Mouse (Mus musculus) neural tube, embryonic 14.5 days (tissue): ENCODE measurements around the gene Coro7. TPM values are rescaled to one million over a fixed set of nuclear protein-coding genes. Genes with fewer than 3 reads are reported as not detected.

Experiments used
- ATAC-seq: fragments of 200-750 bp; cut with Nextera tagmentation; 2 replicates; pipeline ENCODE4 v1.8.0; 2017; ENCODE audit warnings: low read depth, mild to moderate bottlenecking, moderate TSS enrichment, moderate library complexity
- H3K27ac ChIP-seq: fragments of 300-500 bp; sonication (generic); 2 replicates; pipeline ENCODE4 v1.5.1; 2014; ENCODE audit warnings: low read depth, mild to moderate bottlenecking, control low read depth, low read length, moderate library complexity, mixed read lengths
- H3K27me3 ChIP-seq: fragments of 300-500 bp; sonication (generic); 2 replicates; pipeline ENCODE4 v1.6.1; 2014; ENCODE audit warnings: low read length; ENCODE audit not compliant: control insufficient read depth, insufficient read depth
- H3K36me3 ChIP-seq: fragments of 300-500 bp; sonication (generic); 2 replicates; pipeline ENCODE4 v1.6.1; 2014; ENCODE audit warnings: low read length, mixed read lengths; ENCODE audit not compliant: control insufficient read depth, insufficient read depth
- H3K4me1 ChIP-seq: fragments of 300-500 bp; sonication (generic); 2 replicates; pipeline ENCODE4 v1.6.1; 2014; ENCODE audit warnings: low read length; ENCODE audit not compliant: control insufficient read depth, insufficient read depth
- H3K4me2 ChIP-seq: fragments of 300-500 bp; sonication (generic); 2 replicates; pipeline ENCODE4 v1.6.1; 2014; ENCODE audit warnings: mild to moderate bottlenecking, low read depth, low read length, control low read depth
- H3K4me3 ChIP-seq: fragments of 300-500 bp; sonication (generic); 2 replicates; pipeline ENCODE4 v1.5.1; 2014; ENCODE audit warnings: low read depth, low read length, control low read depth, mixed read lengths
- H3K9ac ChIP-seq: fragments of 300-500 bp; sonication (generic); replicated peaks from 2 replicates; pipeline ENCODE4 v1.6.1; 2014; ENCODE audit warnings: low read depth, mild to moderate bottlenecking, control low read depth, low read length, mixed read lengths
- H3K9me3 ChIP-seq: fragments of 300-500 bp; sonication (generic); 2 replicates; pipeline ENCODE4 v1.6.1; 2016; ENCODE audit warnings: low read length; ENCODE audit not compliant: control insufficient read depth
- WGBS: fragments of 180-500 bp; shearing (Covaris S2); extraction: QIAGEN DNeasy Blood & Tissue Kit; methylation state at CpG from one replicate; pipeline ENCODE4 v1.1.7; 2014; 5-methylcytosine and 5-hydroxymethylcytosine counted together
- polyA plus RNA-seq: library from polyadenylated mRNA; unstranded; fragments of >200 nt; fragmentation: Nextera tagmentation; extraction: Ambion mirVana; gene quantifications from 2 replicates; pipeline ENCODE4 v1.2.1, GENCODE M21; 2014

The Coro7 gene
- polyA plus RNA-seq, 1 experiment from 2014 or later: 28.6 TPM

- under 1% methylated on average over 56 of the region's 56 CpGs for WGBS
- peak; percentile 87 for ATAC-seq
- H3K27ac ChIP-seq: peak within 1 kb of the TSS; percentile 84
- no peaks in the 10 kb centered on the region for H3K27me3 ChIP-seq
- H3K4me1 ChIP-seq: peaks cover 13% of the 10 kb centered on the region
- H3K9ac ChIP-seq: peak within 1 kb of the TSS; percentile 86
- H3K9me3 ChIP-seq: no peaks in the 10 kb centered on the region
- H3K4me3 ChIP-seq: peak within 1 kb of the TSS; percentile 77
- peak within 1 kb of the TSS; percentile 89 for H3K4me2 ChIP-seq
- H3K36me3 ChIP-seq: peaks cover 6% of the 10 kb centered on the region
These were observed 55.0 kb downstream of the Coro7 start, which contains the start of gene Pam16 for GRCm38 (mm10) chr16:4624481-4625110. Gene Pam16 (minus strand): TSS chr16:4624988.

DNA sequence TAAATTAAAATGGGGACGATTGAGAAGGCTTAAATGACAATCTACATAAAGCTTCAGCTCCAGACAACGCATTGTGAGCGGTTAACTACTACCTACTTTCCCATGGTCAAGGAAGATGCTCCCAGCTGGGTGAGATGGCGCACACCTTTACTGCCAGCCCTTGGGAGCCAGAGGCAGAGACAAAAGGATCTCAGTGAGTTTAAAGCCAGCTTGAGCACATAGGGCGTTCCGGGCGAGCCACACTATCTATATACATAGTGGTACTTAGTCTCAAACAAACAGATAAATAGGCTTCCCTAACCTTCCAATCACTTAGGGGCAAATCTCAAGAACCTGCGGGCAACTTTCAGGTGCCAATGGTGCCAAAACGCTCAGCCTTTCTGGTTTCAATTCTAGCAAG, 55.5 kb downstream of the Coro7 start:
- H3K4me3 ChIP-seq: peak overlapping the region; percentile 77
- H3K4me1 ChIP-seq: peaks cover 13% of the 10 kb centered on the region
- H3K9me3 ChIP-seq: no peaks in the 10 kb centered on the region
- peak; percentile 23; the same call in 1 of the 2 replicates for ATAC-seq
- H3K4me2 ChIP-seq: peak overlapping the region; percentile 89
- peaks cover 6% of the 10 kb centered on the region for H3K36me3 ChIP-seq
- WGBS: 14% methylated on average over 9 of the region's 9 CpGs
- H3K27me3 ChIP-seq: no peaks in the 10 kb centered on the region
- H3K9ac ChIP-seq: peak overlapping the region; percentile 86
- H3K27ac ChIP-seq: peak overlapping the region; percentile 84

DNA sequence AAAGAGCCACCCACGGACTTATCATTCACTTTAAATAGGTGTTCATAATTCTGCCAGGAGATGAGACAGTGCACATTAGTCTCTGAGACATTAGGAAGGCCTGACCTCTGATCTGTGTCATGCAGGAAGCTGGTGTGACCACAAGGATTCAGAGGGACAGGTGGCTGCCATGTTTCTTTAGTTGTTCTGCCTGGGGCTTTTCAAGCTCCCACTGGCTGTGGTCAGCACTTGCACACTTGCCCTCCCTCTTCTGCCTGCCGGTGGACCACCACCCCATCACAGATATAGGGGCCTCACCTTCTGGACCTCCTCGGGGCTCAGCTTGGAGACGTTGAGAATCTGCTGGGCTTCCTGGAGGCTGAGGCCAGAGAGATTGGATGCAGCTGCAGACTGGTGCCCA, 62.7 kb downstream of the Coro7 start:
- ATAC-seq: no peak
- 93% methylated on average over 4 of the region's 4 CpGs for WGBS
- H3K36me3 ChIP-seq: peaks cover 30% of the 10 kb centered on the region

GRCm38 (mm10) chr16:4615297-4615696, 64.3 kb downstream of the Coro7 start:
- Histone ChIP-seq H3K36me3 (peaks cover 43% of the 10 kb centered on the region), H3K4me2 (no peak overlapping the region), H3K4me1 (no peaks in the 10 kb centered on the region), H3K27ac (no peak overlapping the region), H3K4me3 (no peak overlapping the region), H3K9ac (no peak overlapping the region), H3K27me3 (no peaks in the 10 kb centered on the region), H3K9me3 (no peaks in the 10 kb centered on the region)
- 91% methylated on average over 1 of the region's 1 CpGs for WGBS
- ATAC-seq: no peak

More for the DNA sequence above, 62.7 kb downstream of the Coro7 start:
- H3K9me3 ChIP-seq: no peaks in the 10 kb centered on the region
- no peak overlapping the region for H3K27ac ChIP-seq
- H3K4me3 ChIP-seq: no peak overlapping the region
- H3K9ac ChIP-seq: no peak overlapping the region
- no peaks in the 10 kb centered on the region for H3K27me3 ChIP-seq
- no peaks in the 10 kb centered on the region for H3K4me1 ChIP-seq
- no peak overlapping the region for H3K4me2 ChIP-seq

GRCm38 (mm10) chr16:4614639-4615038, 64.9 kb downstream of the Coro7 start:
- Histone ChIP-seq H3K4me2 (no peak overlapping the region), H3K9me3 (no peaks in the 10 kb centered on the region), H3K36me3 (peaks cover 48% of the 10 kb centered on the region), H3K9ac (no peak overlapping the region), H3K27ac (no peak overlapping the region), H3K27me3 (no peaks in the 10 kb centered on the region), H3K4me3 (no peak overlapping the region), H3K4me1 (no peaks in the 10 kb centered on the region)
- 98% methylated on average over 3 of the region's 3 CpGs for WGBS
- ATAC-seq: no peak

DNA sequence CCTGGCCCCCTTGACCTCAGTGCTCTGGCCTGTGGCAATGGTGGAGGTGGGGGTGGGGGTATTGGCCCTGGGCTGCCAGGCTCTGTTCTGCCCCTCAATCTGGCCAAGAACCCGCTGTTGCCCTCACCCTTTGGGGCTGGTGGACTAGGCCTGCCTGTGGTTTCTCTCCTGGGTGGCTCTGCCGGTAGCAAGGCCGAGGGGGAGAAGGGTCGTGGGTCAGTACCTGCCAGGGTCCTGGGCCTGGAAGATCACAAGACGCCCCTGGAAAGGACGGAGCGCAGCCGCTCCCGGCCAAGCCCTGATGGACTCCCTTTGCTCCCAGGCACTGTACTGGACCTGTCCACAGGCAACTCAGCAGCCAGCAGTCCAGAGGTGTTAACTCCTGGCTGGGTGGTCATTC, 65.8 kb downstream of the Coro7 start:
- 97% methylated on average over 9 of the region's 9 CpGs for WGBS
- no peak overlapping the region for H3K4me2 ChIP-seq
- no peak for ATAC-seq
- no peaks in the 10 kb centered on the region for H3K27me3 ChIP-seq
- H3K4me3 ChIP-seq: no peak overlapping the region
- H3K9me3 ChIP-seq: no peaks in the 10 kb centered on the region
- H3K27ac ChIP-seq: no peak overlapping the region
- H3K4me1 ChIP-seq: no peaks in the 10 kb centered on the region
- H3K36me3 ChIP-seq: peaks cover 48% of the 10 kb centered on the region
- no peak overlapping the region for H3K9ac ChIP-seq

GRCm38 (mm10) chr16:4611676-4612075, 67.9 kb downstream of the Coro7 start:
- Histone ChIP-seq H3K27ac (no peak overlapping the region), H3K4me3 (no peak overlapping the region), H3K9me3 (no peaks in the 10 kb centered on the region), H3K4me2 (no peak overlapping the region), H3K9ac (no peak overlapping the region), H3K4me1 (peaks cover 7% of the 10 kb centered on the region), H3K27me3 (no peaks in the 10 kb centered on the region), H3K36me3 (peaks cover 48% of the 10 kb centered on the region)
- no peak for ATAC-seq
- 91% methylated on average over 7 of the region's 7 CpGs for WGBS

GRCm38 (mm10) chr16:4611193-4611592, 68.4 kb downstream of the Coro7 start:
- no peak overlapping the region for H3K4me3 ChIP-seq
- no peaks in the 10 kb centered on the region for H3K9me3 ChIP-seq
- 99% methylated on average over 5 of the region's 5 CpGs for WGBS
- no peak overlapping the region for H3K27ac ChIP-seq
- no peak overlapping the region for H3K4me2 ChIP-seq
- no peak overlapping the region for H3K9ac ChIP-seq
- H3K27me3 ChIP-seq: no peaks in the 10 kb centered on the region
- H3K36me3 ChIP-seq: peaks cover 47% of the 10 kb centered on the region
- H3K4me1 ChIP-seq: peaks cover 7% of the 10 kb centered on the region
- ATAC-seq: no peak

DNA sequence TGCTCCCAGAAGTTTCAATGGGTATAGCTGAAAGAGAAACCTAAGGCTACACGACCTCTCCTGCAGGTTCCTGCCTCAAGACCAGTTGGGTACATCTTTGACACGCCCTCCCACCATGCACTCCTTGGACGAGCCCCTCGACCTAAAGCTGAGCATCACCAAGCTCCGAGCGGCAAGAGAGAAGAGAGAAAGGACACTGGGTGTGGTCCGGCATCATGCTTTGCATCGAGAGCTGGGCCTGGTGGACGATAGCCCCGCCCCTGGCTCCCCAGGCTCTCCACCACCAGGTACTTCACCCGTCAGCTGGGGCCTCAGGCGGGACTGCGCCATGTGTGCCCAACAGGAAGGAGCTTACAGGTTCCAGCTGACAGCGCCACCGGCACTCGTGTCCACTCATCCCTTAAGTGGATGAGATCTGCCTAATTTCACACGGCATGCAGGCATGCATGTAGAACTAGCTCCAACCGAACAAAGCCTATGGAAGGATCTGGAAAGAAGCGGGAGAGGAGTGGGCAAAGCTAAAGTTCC, 71.0 kb downstream of the Coro7 start:
- Histone ChIP-seq H3K4me3 (no peak overlapping the region), H3K36me3 (peaks cover 28% of the 10 kb centered on the region), H3K4me1 (peaks cover 22% of the 10 kb centered on the region), H3K9me3 (no peaks in the 10 kb centered on the region), H3K27me3 (no peaks in the 10 kb centered on the region), H3K27ac (no peak overlapping the region), H3K4me2 (no peak overlapping the region), H3K9ac (no peak overlapping the region)
- ATAC-seq: no peak
- 87% methylated on average over 19 of the region's 19 CpGs for WGBS
